Mouse (Mus musculus) spleen, embryonic (tissue): Measurements from ENCODE around the gene Adam17.
"Not testable (repeated sequence)": the region's sequence is repeated elsewhere in the genome, so short reads cannot be mapped to it uniquely, and the experiment has no call there.

Experiments
- CTCF ChIA-PET: fragments of 350-600 bp; sonication (Branson Sonifier 250); formaldehyde crosslinking; loops from one replicate; lab custom pipeline; 2022; lab: Charles Lee

Gene Adam17

GRCm38 (mm10) chr12:21373100-21373819 lies at the start of gene Adam17:
Adam17 (minus strand) TSS chr12:21373632.
- CTCF ChIA-PET, result interaction anchor here (0.6 to 0.9 kb wide), 3 partner anchors 12 to 41 kb away, joined by 3 to 4 read pairs (median 3); no protein-coding TSS in a partner anchor

GRCm38 (mm10) chr12:21418621-21419131 lies 45.2 kb upstream of the Adam17 start:
- CTCF ChIA-PET, result interaction anchor here (0.6 to 1.0 kb wide), 3 partner anchors 14 to 43 kb away, joined by 3 to 4 read pairs (median 3); no protein-coding TSS in a partner anchor

DNA sequence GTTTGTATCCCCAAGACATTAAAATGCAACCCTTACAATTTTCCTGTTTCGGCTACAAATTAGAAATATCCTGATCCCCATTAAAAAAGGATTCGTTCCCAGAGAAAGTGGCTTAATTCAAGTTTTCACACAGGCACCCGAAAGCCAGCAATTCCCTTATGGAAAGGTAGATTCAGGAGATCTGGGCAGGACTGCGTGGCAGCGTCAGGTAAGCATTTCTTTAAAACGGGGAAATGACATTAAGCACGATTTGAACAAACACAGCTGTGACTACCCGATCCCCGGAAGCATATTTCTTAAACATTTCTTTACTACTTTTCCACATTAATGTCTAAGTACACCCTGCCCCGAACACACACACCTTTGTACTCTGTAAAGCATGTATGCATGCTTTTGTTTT lies 44.7 kb upstream of the Adam17 start:
- CTCF ChIA-PET, result no interaction called here

GRCm38 (mm10) chr12:21417100-21418070 lies 44.0 kb upstream of the Adam17 start, which contains the start of gene Ywhaq:
Ywhaq (minus strand) TSS chr12:21417637.
- CTCF ChIA-PET, result interaction anchor here (0.5 kb wide), 1 partner anchor 53 kb away, joined by 3 read pairs; no protein-coding TSS in a partner anchor

- CTCF ChIA-PET, result interaction anchor here (0.5 kb wide), 1 partner anchor 42 kb away, joined by 9 read pairs; no protein-coding TSS in a partner anchor
These were observed 43.1 kb upstream of the Adam17 start for GRCm38 (mm10) chr12:21416506-21416905.

- CTCF ChIA-PET, result no interaction called here
These were observed 37.2 kb upstream of the Adam17 start for GRCm38 (mm10) chr12:21410620-21411019.

- CTCF ChIA-PET, result no interaction called here
These were observed 36.2 kb upstream of the Adam17 start for GRCm38 (mm10) chr12:21409651-21410050.

DNA sequence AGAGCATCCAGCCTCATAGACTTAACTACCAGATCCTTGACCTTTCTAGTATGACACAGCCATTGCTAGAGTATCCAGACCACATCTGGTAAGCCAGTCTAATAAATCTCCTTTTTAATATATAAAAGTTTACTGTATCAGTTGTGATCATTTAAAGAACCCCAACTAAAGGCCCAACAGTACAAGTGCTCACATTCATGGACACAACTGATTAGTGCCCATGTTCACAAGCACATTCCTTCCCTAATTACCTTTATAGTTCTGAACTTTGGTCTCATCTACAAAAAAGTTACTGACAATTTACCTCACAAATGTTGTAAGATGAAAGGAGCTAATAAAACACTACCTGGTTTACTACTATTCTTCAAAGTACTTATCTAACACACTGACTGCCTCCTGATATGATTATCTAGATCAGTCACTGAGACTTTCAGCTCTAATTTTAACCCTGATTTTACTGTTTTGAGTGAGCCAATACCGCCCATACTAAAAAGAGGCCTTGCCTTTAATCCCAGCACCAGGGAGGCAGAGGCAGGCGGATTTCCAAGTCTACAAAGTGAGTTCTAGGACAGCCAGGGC lies 35.4 kb upstream of the Adam17 start:
- CTCF ChIA-PET, result no interaction called here

DNA sequence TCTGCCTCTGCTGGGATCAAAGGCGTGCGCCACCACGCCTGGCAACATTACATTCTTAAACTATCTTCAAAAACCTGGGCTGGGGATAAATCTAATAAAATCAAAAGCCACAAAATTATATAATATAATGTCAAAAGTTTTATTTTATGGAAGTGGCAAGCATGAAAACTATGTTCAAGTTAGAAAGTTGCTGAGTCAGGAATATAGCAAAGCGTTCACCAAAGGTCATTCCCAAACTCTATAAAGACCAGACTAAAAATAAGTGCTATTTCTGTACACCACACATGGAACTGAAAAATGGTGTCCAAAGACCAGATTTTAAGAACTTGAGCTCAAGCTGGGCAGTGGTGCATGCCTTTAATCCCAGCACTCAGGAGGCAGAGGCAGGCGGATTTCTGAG lies 29.3 kb upstream of the Adam17 start:
- CTCF ChIA-PET, result no interaction called here

DNA sequence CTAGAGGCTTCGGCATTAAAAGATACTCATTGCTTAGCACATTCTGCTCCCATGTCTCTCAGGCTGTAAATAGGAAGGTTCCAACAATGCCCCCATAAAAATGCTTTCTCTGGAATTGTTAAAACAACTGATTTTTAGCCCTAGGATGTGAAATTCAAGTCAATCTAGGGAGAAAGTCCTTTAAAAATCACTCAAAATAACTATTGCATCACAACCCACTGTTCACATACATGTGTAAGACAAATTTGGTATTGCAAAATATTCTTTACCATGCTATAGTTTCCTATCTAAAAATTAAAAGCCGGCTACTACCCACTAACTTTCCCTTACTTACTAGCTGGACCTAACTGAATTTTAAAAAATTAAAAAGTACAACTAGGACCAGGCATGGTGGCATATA lies 12.8 kb upstream of the Adam17 start:
- CTCF ChIA-PET, result no interaction called here

GRCm38 (mm10) chr12:21378765-21379346 lies 5.4 kb upstream of the Adam17 start:
- CTCF ChIA-PET, result not testable (repeated sequence)

GRCm38 (mm10) chr12:21375376-21376157 lies 2.1 kb upstream of the Adam17 start:
- CTCF ChIA-PET, result no interaction called here

- CTCF ChIA-PET, result interaction anchor here (0.6 to 0.7 kb wide), 3 partner anchors 24 to 42 kb away, joined by 3 to 9 read pairs (median 3); no protein-coding TSS in a partner anchor
These were observed 516 bp upstream of the Adam17 start for GRCm38 (mm10) chr12:21373820-21374475.

DNA sequence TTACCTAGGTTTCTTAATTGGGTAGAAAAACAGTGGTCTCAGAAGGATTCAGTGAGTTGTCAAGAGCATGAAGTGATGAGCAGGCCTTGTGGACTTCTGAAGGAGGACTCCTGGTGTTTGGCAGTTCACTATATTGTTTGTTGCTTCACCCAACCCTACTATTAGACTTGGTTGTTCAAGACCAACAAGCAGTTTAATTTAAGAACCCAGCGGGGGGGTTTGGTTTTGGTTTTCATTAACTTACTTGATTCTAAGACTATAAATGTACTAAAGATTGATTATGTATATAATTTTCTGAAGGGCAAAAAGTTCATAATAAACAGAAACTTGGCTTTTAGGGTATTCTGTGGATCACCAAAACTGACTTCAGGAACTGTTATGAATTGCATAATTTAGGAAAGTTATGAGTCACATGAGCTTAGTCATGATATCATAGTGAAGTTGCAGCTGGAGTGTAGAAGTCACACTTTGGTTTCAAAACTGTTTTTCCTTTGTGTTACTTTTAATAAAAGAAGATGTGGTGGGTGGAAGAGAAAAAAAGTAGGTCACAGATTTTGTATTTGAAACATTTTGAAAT lies 3.3 kb downstream of the Adam17 start:
- CTCF ChIA-PET, result no interaction called here

DNA sequence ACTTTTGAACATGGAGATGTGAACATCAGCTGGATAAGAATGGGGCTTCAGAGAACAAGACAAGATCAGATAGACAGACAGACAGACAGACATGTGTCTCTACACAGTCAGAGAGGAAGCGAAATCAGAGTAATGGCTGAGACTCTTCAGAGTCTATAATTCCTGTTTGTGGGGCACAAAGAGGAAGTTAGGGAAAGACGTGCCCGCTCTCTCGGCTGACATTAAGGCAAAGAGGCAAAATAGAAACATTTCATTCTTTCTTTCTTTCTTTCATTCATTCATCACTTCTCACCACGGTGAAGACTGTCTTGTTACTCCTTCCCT lies 4.4 kb downstream of the Adam17 start:
- CTCF ChIA-PET, result no interaction called here

- CTCF ChIA-PET, result no interaction called here
These were observed 4.9 kb downstream of the Adam17 start for GRCm38 (mm10) chr12:21368376-21369086.

DNA sequence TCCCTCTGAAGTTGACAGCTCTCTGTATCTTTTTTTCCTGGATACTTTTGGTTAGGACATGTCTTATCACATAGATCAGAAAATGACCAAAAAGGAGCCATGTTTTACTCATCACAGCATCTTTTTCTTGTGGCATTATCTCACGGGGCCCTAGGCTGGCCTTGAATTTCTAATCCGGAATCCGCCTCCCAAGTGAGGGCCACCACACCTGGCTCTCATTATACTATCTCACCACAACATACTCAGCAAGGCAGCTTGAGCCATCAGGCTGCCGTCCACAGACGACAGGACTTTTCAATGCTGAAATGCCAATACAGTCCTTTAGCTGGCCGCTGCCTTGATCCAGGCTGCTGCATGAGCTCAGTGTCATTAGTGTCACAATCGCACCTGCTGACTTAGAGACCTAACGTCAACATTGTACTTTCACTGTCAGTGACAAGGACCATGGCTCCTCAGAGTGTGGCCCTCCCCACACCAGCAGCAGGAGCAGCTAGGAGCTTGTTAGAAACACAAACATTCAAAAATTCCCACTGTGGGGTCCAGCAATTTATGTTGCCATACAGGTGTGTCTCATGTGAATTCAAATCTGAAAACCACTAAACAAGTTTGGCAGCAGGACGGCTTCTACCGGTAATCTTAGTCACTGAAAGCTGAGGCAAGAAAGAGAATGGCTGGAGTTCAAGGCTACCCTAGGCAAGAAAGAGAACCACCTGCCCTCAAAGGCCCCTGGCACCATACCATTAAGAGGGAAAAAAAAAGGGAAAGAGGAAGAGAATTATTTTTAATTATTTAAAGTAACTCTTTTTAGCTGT lies 8.6 kb downstream of the Adam17 start:
- CTCF ChIA-PET, result interaction anchor here (1.0 kb wide), 1 partner anchor 36 kb away, joined by 3 read pairs; no protein-coding TSS in a partner anchor

- CTCF ChIA-PET, result no interaction called here
These were observed 10.2 kb downstream of the Adam17 start for GRCm38 (mm10) chr12:21363195-21363594.
